Mouse (Mus musculus) liver (tissue): ENCODE measurements around the gene Abhd17a.

ENCODE experiments used
- DNase-seq: peaks from one replicate; pipeline ENCODE4 v3.0.0-alpha.2; 2020; ENCODE audit warnings: mixed read lengths

Gene Abhd17a

DNA sequence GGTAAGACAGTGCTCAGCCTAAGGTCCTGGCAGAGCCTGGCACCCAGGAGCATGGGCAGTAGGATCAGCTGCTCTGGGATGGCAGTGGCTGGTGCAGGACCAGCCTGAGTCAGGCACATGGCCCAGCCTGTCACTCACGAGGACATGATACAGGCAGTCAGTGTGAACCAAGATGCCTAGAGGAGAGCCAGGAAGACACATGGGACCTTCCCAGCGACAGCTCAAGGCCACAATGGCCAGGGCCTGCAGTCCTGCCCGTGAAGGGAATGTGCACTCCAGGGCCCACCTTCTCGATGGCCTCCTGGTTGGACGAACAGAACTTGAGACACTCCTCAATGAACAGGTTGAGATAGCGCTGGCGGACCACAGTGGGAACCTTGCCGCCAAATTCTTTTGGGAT lies 44.6 kb downstream of the Abhd17a start:
- DNase-seq: no peak

DNA sequence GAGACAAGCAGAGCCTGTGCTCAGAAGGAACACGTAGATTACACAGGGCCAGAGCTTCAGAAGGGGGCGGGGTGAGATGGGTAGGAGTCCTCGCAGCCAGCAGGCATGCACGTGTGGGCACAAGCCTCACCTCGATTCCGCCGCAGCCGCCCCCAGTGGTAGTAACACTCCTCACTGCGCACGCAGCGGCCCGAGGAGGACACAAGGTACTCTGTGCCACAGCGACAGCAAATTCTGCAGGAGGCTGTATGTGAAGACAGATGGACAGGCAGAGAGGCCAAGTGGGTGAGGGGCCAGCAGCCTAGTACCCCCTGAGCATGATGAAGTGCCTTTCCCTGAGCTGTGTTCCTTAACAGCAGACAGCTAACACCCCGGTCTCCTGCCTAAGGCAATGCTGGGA lies 46.3 kb downstream of the Abhd17a start:
- no peak for DNase-seq

DNA sequence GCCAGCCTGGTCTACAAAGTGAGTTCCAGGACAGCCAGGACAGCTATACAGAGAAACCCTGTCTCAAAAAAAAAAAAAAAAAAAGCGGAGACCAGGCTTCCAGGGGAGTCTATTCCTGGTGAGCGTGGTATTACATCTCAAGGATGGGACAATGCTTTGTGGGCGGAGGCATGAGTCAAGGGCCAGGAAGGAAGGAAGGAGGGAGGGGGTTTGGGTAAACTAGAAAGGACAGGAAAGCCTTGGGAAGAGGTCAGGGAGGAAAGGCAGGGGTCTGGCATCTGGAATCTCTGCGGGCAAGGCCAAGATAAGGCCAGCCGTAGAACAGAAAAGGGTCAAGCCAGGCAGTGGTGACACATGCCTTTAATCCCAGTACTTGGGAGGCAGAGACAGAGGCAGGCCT lies 50.6 kb downstream of the Abhd17a start:
- no peak for DNase-seq

DNA sequence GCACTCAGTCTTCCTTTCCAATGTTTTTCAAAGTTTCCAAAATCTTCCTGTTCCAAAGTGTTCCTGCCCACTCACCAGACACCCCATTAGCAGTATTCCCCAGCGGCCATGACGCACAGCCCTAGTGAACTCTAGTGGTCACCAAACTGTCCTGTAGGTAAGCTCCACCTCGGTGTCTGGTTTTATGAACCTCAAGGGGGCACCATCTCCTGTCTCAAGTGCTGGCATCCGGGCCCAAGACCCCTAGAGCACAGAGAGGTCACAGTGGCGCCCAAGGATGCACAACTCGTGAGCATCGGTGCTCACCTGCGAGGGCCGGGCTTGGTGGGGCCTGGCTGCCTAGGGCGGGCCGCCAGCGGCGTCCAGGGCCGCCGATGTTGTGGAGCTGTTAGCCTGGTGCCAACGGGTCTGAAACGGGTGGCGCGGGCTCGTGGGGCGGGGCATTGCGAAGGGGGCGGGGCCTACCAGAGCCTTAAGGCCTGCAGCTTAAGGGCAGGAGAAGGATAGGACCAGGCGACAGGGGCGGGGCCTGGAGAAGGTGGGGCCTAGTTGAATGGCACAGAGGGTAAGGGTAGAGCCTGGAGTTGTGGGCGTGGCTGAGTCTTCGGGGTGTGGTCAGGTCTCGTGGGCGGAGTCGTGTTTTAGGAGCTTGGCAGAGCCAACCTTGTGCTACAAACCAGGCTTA lies 51.3 kb downstream of the Abhd17a start, which contains the start of gene Atp8b3:
TSS of gene Atp8b3 (minus strand) at position 415 of the 685 bp plus-strand sequence.
- DNase-seq: peak; percentile 100

DNA sequence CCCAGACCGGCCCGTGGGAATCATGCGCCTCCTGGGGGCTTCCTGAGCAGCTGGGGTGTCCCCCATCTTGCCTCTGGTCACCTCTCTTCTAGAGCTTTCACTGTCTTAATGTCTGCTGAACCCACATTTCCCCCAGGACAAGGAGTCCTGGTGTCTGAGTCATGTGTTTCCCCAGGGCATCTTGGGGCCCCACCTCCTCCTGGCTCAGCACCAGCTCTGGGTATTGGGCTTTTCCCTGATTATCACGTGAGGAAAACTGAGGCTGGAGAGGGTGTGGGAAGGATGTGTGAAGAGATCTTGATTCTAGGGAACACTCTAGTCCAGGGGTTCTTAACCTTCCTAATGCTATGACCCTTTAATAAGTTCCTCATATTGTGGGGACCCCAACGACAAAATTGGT lies 52.0 kb downstream of the Abhd17a start:
- DNase-seq: no peak

DNA sequence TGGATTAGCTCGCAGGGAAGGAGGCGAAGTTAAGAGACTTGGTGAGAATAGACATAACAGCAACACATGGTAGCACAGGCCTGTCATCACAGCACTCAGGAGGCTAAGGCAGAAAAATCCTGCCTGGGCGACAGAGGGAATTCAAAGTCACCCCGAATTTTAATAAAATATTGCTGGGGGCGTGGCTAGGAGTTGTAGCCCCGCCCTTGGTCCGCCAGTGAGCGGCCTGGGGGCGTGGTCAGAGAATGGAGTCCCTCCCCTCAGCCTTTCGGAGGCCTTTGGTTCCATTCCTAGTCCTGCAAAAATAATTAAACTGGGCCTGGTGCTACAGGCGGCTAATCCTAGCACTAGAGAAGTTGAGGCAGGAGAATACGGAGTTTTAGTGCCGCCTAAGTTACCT lies 54.4 kb downstream of the Abhd17a start:
- DNase-seq: peak; percentile 87

DNA sequence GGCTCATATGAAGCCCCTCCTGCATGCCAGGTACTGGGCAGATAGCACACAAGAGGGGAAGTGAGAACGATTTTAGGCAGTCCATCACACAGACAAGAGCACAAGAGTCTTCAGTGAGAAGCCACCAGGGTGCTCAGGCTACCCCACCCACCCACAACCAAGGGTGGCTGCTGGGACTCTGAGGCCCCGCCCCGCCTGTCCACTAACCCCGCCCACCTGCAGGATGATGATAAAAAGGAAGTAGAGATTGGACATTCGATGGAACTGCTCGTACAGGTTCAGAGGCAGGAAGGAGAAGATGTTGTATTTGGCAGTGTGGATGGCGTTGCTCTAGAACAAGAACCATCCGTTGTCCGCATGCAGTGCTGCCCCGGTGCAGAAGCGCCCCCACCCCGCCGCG lies 55.1 kb downstream of the Abhd17a start:
- peak; percentile 94 for DNase-seq

DNA sequence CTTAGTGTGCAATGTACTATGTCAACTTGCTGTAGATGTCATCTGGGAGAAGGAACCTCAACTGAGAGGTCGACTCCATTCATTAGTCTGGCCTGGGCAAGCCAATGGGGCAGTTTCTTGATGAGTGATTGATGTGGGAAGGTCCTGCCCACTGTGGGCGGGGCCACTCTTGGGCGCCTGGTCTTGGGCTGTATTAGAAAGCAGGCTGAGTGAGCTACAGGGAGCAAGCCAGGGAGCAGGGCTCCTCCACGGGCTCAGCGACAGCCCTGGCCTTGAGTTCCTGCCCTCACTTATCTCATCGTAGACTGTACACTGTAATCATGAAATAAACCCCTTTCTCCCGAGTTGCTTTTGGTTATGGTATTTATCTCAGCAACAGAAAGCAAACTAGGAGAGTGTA lies 56.4 kb downstream of the Abhd17a start:
- DNase-seq: peak; percentile 90
